Comparison of ENCODE assay signal across 12 mouse cellular contexts in genomic region chr9:106126786-106127251, GRCm38 (mm10). TPM values are rescaled to one million over a fixed set of nuclear protein-coding genes. Genes with fewer than 3 reads are reported as not detected.
DNase-seq lines count a peak whose midpoint lies in the region; ATAC-seq and TF ChIP-seq lines count a peak whose summit lies in the region.
"Had no signal": no experiment of that assay in that cellular context is flagged by ENCODE, and none has a peak within 500 bp of the region (broad histone marks: within the 10 kb centered on the region; RNA-seq: fewer than 3 reads in every experiment).

No protein-coding gene starts in this region.

- no peaks in the 10 kb centered on the region for H3K27me3 ChIP-seq in intestine, embryonic 14.5 days (replicated peaks; ENCODE audit: control insufficient read depth, insufficient read depth, low read length)
- H3K27me3 ChIP-seq in intestine, postnatal 0 days (replicated peaks; ENCODE audit: control insufficient read depth, insufficient read depth, low read length) = no peaks in the 10 kb centered on the region
- H3K27me3 ChIP-seq in hindbrain, embryonic 11.5 days (ENCODE audit: control insufficient read depth, insufficient read depth, low read length) = no peaks in the 10 kb centered on the region
- H3K27me3 ChIP-seq in neural tube, embryonic 11.5 days (ENCODE audit: control insufficient read depth, insufficient read depth, low read length) = no peaks in the 10 kb centered on the region
- H3K27me3 ChIP-seq: liver, embryonic 15.5 days had no signal

- H3K9me3 ChIP-seq in intestine, embryonic 14.5 days (ENCODE audit: control insufficient read depth, low read length) = no peaks in the 10 kb centered on the region
- H3K9me3 ChIP-seq in intestine, postnatal 0 days (ENCODE audit: control insufficient read depth) = no peaks in the 10 kb centered on the region
- no peaks in the 10 kb centered on the region for H3K9me3 ChIP-seq in hindbrain, embryonic 11.5 days (ENCODE audit: control insufficient read depth, low read length)
- no peaks in the 10 kb centered on the region for H3K9me3 ChIP-seq in neural tube, embryonic 11.5 days (ENCODE audit: control insufficient read depth, low read length)
- H3K9me3 ChIP-seq: liver, embryonic 15.5 days had no signal

- no peak overlapping the region for H3K4me3 ChIP-seq in intestine, embryonic 14.5 days (ENCODE audit: low read depth, low read length)
- no peak overlapping the region for H3K4me3 ChIP-seq in intestine, postnatal 0 days (ENCODE audit: low read depth, low read length)
- H3K4me3 ChIP-seq in hindbrain, embryonic 11.5 days (ENCODE audit: low read depth, low read length) = no peak overlapping the region
- no peak overlapping the region for H3K4me3 ChIP-seq in neural tube, embryonic 11.5 days (ENCODE audit: low read depth, low read length)
- H3K4me3 ChIP-seq: liver, embryonic 15.5 days had no signal

- no peak overlapping the region for H3K4me2 ChIP-seq in intestine, embryonic 14.5 days (ENCODE audit: low read length)
- no peak overlapping the region for H3K4me2 ChIP-seq in intestine, postnatal 0 days (replicated peaks; ENCODE audit: low read depth)
- H3K4me2 ChIP-seq in hindbrain, embryonic 11.5 days (replicated peaks; ENCODE audit: low read depth, low read length) = no peak overlapping the region
- no peak overlapping the region for H3K4me2 ChIP-seq in neural tube, embryonic 11.5 days (ENCODE audit: low read depth)
- H3K4me2 ChIP-seq: liver, embryonic 15.5 days had no signal

- DNase-seq in intestine, embryonic 14.5 days (ENCODE audit: low spot score) = no peak
- DNase-seq in embryo, embryonic 11.5 days (ENCODE audit: low read depth, low spot score) = peak; percentile 55
- peak; percentile 89 for DNase-seq in hindbrain, embryonic 11.5 days (ENCODE audit: low spot score)
- peak; percentile 83 for DNase-seq in neural tube, embryonic 11.5 days (ENCODE audit: low spot score)
- no peak for DNase-seq in thymus, postnatal 0 days (ENCODE audit: low spot score)
- no peak for DNase-seq in gastrocnemius, postnatal 25 days
- DNase-seq: cerebellum, adult 18-20 months; gastrocnemius, postnatal 36 days; layer of hippocampus, postnatal 36 days had no signal

- peak; percentile 50; the same call in 1 of the 2 replicates for ATAC-seq in intestine, embryonic 14.5 days (replicated peaks; ENCODE audit: low FRiP score, low TSS enrichment, low read depth)
- no peak for ATAC-seq in intestine, postnatal 0 days
- peak; percentile 98 for ATAC-seq in hindbrain, embryonic 11.5 days (ENCODE audit: low FRiP score)
- peak; percentile 95 for ATAC-seq in neural tube, embryonic 11.5 days (ENCODE audit: insufficient read depth, low FRiP score, low TSS enrichment)
- no peak for ATAC-seq in activated CD4-positive, CD25-positive, alpha-beta regulatory T cell, adult 4 months

- WGBS in intestine, embryonic 14.5 days = 34% methylated on average over 2 of the region's 2 CpGs
- WGBS in intestine, postnatal 0 days = 58% methylated on average over 2 of the region's 2 CpGs
- 30% methylated on average over 1 of the region's 2 CpGs for WGBS in hindbrain, embryonic 11.5 days
- WGBS in neural tube, embryonic 11.5 days = 17% methylated on average over 2 of the region's 2 CpGs

- H3K4me1 ChIP-seq in intestine, embryonic 14.5 days (replicated peaks; ENCODE audit: control insufficient read depth, insufficient read depth, low read length) = no peaks in the 10 kb centered on the region
- H3K4me1 ChIP-seq in intestine, postnatal 0 days (replicated peaks; ENCODE audit: control insufficient read depth, insufficient read depth, low read length) = no peaks in the 10 kb centered on the region
- H3K4me1 ChIP-seq in hindbrain, embryonic 11.5 days (replicated peaks; ENCODE audit: control insufficient read depth, insufficient read depth, low read length) = peaks cover 12% of the 10 kb centered on the region; the same call in 1 of the 2 replicates
- peaks cover 7% of the 10 kb centered on the region for H3K4me1 ChIP-seq in neural tube, embryonic 11.5 days (ENCODE audit: control insufficient read depth, insufficient read depth, low read length)
- H3K4me1 ChIP-seq: liver, embryonic 15.5 days had no signal

- no peak overlapping the region for H3K27ac ChIP-seq in intestine, embryonic 14.5 days (ENCODE audit: low read depth)
- H3K27ac ChIP-seq in intestine, postnatal 0 days (ENCODE audit: low read depth, low read length) = no peak overlapping the region
- H3K27ac ChIP-seq in hindbrain, embryonic 11.5 days (ENCODE audit: low read depth, low read length) = peak overlapping the region; percentile 87
- H3K27ac ChIP-seq in neural tube, embryonic 11.5 days (ENCODE audit: low read depth, low read length) = peak overlapping the region; percentile 72
- H3K27ac ChIP-seq: liver, embryonic 15.5 days had no signal

- H3K9ac ChIP-seq in intestine, embryonic 14.5 days (ENCODE audit: low read length) = no peak overlapping the region
- no peak overlapping the region for H3K9ac ChIP-seq in intestine, postnatal 0 days (ENCODE audit: low read depth, low read length)
- no peak overlapping the region for H3K9ac ChIP-seq in hindbrain, embryonic 11.5 days (ENCODE audit: low read depth, low read length)
- H3K9ac ChIP-seq in neural tube, embryonic 11.5 days (ENCODE audit: low read length) = peak overlapping the region; percentile 15; the same call in 1 of the 2 replicates
- H3K9ac ChIP-seq: liver, embryonic 15.5 days had no signal

- H3K36me3 ChIP-seq in intestine, embryonic 14.5 days (ENCODE audit: control insufficient read depth, insufficient read depth, low read length) = no peaks in the 10 kb centered on the region
- H3K36me3 ChIP-seq in intestine, postnatal 0 days (ENCODE audit: control insufficient read depth, insufficient read depth) = no peaks in the 10 kb centered on the region
- no peaks in the 10 kb centered on the region for H3K36me3 ChIP-seq in hindbrain, embryonic 11.5 days (ENCODE audit: control insufficient read depth, insufficient read depth, low read length)
- no peaks in the 10 kb centered on the region for H3K36me3 ChIP-seq in neural tube, embryonic 11.5 days (ENCODE audit: control insufficient read depth, insufficient read depth, low read length)
- H3K36me3 ChIP-seq: liver, embryonic 15.5 days had no signal

- TF ChIP-seq CTCF in intestine, postnatal 0 days (IDR thresholded peaks at IDR 0.05; ENCODE audit: low read depth) = no peak

RNA-seq across cellular contexts. Expression of gene Col6a4, which starts 30.2 kb away (rescaled TPM):
- polyA plus RNA-seq in intestine, embryonic 14.5 days (2014; fragmentation: Nextera tagmentation; extraction: Ambion mirVana) = 57.6 and 64.5 TPM in 2 replicates
- polyA plus RNA-seq in intestine, postnatal 0 days (2015; fragmentation: Nextera tagmentation; extraction: Ambion mirVana) = 39.8 and 46.6 TPM in 2 replicates
- polyA plus RNA-seq in hindbrain, embryonic 11.5 days (2014; fragmentation: Nextera tagmentation; extraction: Ambion mirVana) = 0.19 and 0.21 TPM in 2 replicates
- 0.13 and 0.14 TPM in 2 replicates for polyA plus RNA-seq in neural tube, embryonic 11.5 days (2014; fragmentation: Nextera tagmentation; extraction: Ambion mirVana)
- polyA plus RNA-seq in thymus, postnatal 0 days (2015; fragmentation: Nextera tagmentation; extraction: Ambion mirVana) = 0.34 and 1.1 TPM in 2 replicates
- not detected for total RNA-seq in gastrocnemius, postnatal 25 days (2021)
- under 1 TPM in 1 of 2 experiments, not detected in 1; 0.90 TPM for polyA plus RNA-seq in activated CD4-positive, CD25-positive, alpha-beta regulatory T cell, adult 4 months (2017; shearing (Covaris generic))
- total RNA-seq: gastrocnemius, postnatal 36 days had no signal
- polyA plus RNA-seq: liver, embryonic 15.5 days had no signal

RNA-seq across cellular contexts. Expression of gene Glyctk, which starts 31.1 kb away (rescaled TPM):
- polyA plus RNA-seq in intestine, embryonic 14.5 days (2014; fragmentation: Nextera tagmentation; extraction: Ambion mirVana) = 1.7 TPM in 2 replicates
- 17.4 and 20.6 TPM in 2 replicates for polyA plus RNA-seq in intestine, postnatal 0 days (2015; fragmentation: Nextera tagmentation; extraction: Ambion mirVana)
- 3.9 and 4.9 TPM in 2 replicates for polyA plus RNA-seq in hindbrain, embryonic 11.5 days (2014; fragmentation: Nextera tagmentation; extraction: Ambion mirVana)
- 3.1 and 3.4 TPM in 2 replicates for polyA plus RNA-seq in neural tube, embryonic 11.5 days (2014; fragmentation: Nextera tagmentation; extraction: Ambion mirVana)
- 3.8 and 4.3 TPM in 2 replicates for polyA plus RNA-seq in thymus, postnatal 0 days (2015; fragmentation: Nextera tagmentation; extraction: Ambion mirVana)
- total RNA-seq in gastrocnemius, postnatal 25 days (2021) = under 1 TPM; 0.38 to 0.56 TPM
- 1 to 10 TPM; 2.9 to 3.3 TPM for polyA plus RNA-seq in activated CD4-positive, CD25-positive, alpha-beta regulatory T cell, adult 4 months (2017; shearing (Covaris generic))

RNA-seq across cellular contexts. Expression of gene Wdr82, which starts 43.9 kb away (rescaled TPM):
- 22.9 and 23.8 TPM in 2 replicates for polyA plus RNA-seq in intestine, embryonic 14.5 days (2014; fragmentation: Nextera tagmentation; extraction: Ambion mirVana)
- 10.6 and 11.3 TPM in 2 replicates for polyA plus RNA-seq in intestine, postnatal 0 days (2015; fragmentation: Nextera tagmentation; extraction: Ambion mirVana)
- polyA plus RNA-seq in hindbrain, embryonic 11.5 days (2014; fragmentation: Nextera tagmentation; extraction: Ambion mirVana) = 32.7 and 32.8 TPM in 2 replicates
- polyA plus RNA-seq in neural tube, embryonic 11.5 days (2014; fragmentation: Nextera tagmentation; extraction: Ambion mirVana) = 25.2 and 26.2 TPM in 2 replicates
- polyA plus RNA-seq in thymus, postnatal 0 days (2015; fragmentation: Nextera tagmentation; extraction: Ambion mirVana) = 19.1 and 20.5 TPM in 2 replicates
- total RNA-seq in gastrocnemius, postnatal 25 days (2021) = 10 to 100 TPM; 22.4 to 24.3 TPM
- 10 to 100 TPM; 45.7 to 46.3 TPM for polyA plus RNA-seq in activated CD4-positive, CD25-positive, alpha-beta regulatory T cell, adult 4 months (2017; shearing (Covaris generic))

Comparison
In these comparisons a context has a peak if more than half of its experiments do, and no peak if none do; other contexts are left out.
1. ATAC-seq: peak in intestine, embryonic 14.5 days (single experiment), hindbrain, embryonic 11.5 days (single experiment) and neural tube, embryonic 11.5 days (single experiment); none in intestine, postnatal 0 days (single experiment) and activated CD4-positive, CD25-positive, alpha-beta regulatory T cell, adult 4 months (single experiment).
2. DNase-seq: peak in embryo, embryonic 11.5 days (single experiment), hindbrain, embryonic 11.5 days (single experiment) and neural tube, embryonic 11.5 days (single experiment); none in intestine, embryonic 14.5 days (single experiment), thymus, postnatal 0 days (single experiment) and gastrocnemius, postnatal 25 days (single experiment).
3. H3K27ac ChIP-seq: peak in hindbrain, embryonic 11.5 days (single experiment) and neural tube, embryonic 11.5 days (single experiment); none in intestine, embryonic 14.5 days (single experiment) and intestine, postnatal 0 days (single experiment).
4. RNA of gene Col6a4, which starts 30.2 kb away (polyA plus RNA-seq): 57.6 to 64.5 TPM in intestine, embryonic 14.5 days and 39.8 to 46.6 TPM in intestine, postnatal 0 days; 0.90 TPM in activated CD4-positive, CD25-positive, alpha-beta regulatory T cell, adult 4 months, 0.34 to 1.1 TPM in thymus, postnatal 0 days, 0.19 to 0.21 TPM in hindbrain, embryonic 11.5 days and 0.13 to 0.14 TPM in neural tube, embryonic 11.5 days; every median in the first group is over 10 times any median in the second.